Mouse (Mus musculus) spleen, postnatal 14 days (tissue): ENCODE measurements around the gene Ensa.
"Not testable (repeated sequence)": the region's sequence is repeated elsewhere in the genome, so short reads cannot be mapped to it uniquely, and the experiment has no call there.

ENCODE experiments used
- DNase-seq, 2 experiments: peaks; one replicate each; pipeline ENCODE4 v3.0.0; 2021 to 2022; ENCODE audit warnings: low spot score in 2 of 2

Gene Ensa

GRCm38 (mm10) chr3:95662724-95663449, 38.1 kb downstream of the Ensa start:
- no peak for DNase-seq

- DNase-seq: no peak
Observed at GRCm38 (mm10) chr3:95663486-95663885, 38.7 kb downstream of the Ensa start.

GRCm38 (mm10) chr3:95663969-95664608, 39.3 kb downstream of the Ensa start:
- DNase-seq: no peak

GRCm38 (mm10) chr3:95664940-95665352, 40.2 kb downstream of the Ensa start:
- no peak for DNase-seq

GRCm38 (mm10) chr3:95666124-95666844, 41.5 kb downstream of the Ensa start:
- DNase-seq: peak; percentile 45 to 55

- DNase-seq: no peak
Observed at GRCm38 (mm10) chr3:95667521-95667920, 42.7 kb downstream of the Ensa start.

GRCm38 (mm10) chr3:95668026-95668425, 43.2 kb downstream of the Ensa start:
- DNase-seq: no peak

GRCm38 (mm10) chr3:95668589-95669308, 44.0 kb downstream of the Ensa start:
- no peak for DNase-seq

- no peak for DNase-seq
Observed at GRCm38 (mm10) chr3:95669309-95669665, 44.5 kb downstream of the Ensa start.

- DNase-seq: not testable (repeated sequence)
Observed at GRCm38 (mm10) chr3:95670419-95670818, 45.6 kb downstream of the Ensa start.

GRCm38 (mm10) chr3:95671201-95671600, 46.4 kb downstream of the Ensa start:
- DNase-seq: no peak

GRCm38 (mm10) chr3:95672461-95672860, 47.7 kb downstream of the Ensa start:
- DNase-seq: peak in 1 of 2 experiments; percentile 51

- DNase-seq: peak in 1 of 2 experiments; percentile 46
Observed at GRCm38 (mm10) chr3:95672861-95673706, 48.3 kb downstream of the Ensa start.

GRCm38 (mm10) chr3:95673707-95674211, 49.0 kb downstream of the Ensa start:
- peak in 1 of 2 experiments; percentile 46 for DNase-seq

GRCm38 (mm10) chr3:95674236-95674635, 49.4 kb downstream of the Ensa start:
- peak; percentile 72 to 76 for DNase-seq

- peak in 1 of 2 experiments; percentile 39 for DNase-seq
Observed at GRCm38 (mm10) chr3:95674812-95675211, 50.0 kb downstream of the Ensa start.

GRCm38 (mm10) chr3:95675301-95676092, 50.7 kb downstream of the Ensa start:
- DNase-seq: peak; percentile 59 to 69

- DNase-seq: peak; percentile 53 to 75
Observed at GRCm38 (mm10) chr3:95676745-95677419, 52.1 kb downstream of the Ensa start.

GRCm38 (mm10) chr3:95677420-95678090, 52.8 kb downstream of the Ensa start:
- no peak for DNase-seq
